Mouse (Mus musculus): ENCODE results near the gene Pdzd2. TPM values are rescaled to one million over a fixed set of nuclear protein-coding genes. Genes with fewer than 3 reads are reported as not detected.

The Pdzd2 gene
- polyA plus RNA-seq, 1 experiment, result 9.3 TPM

GRCm38 (mm10) chr15:12593094-12593493 lies 146.6 kb downstream of the Pdzd2 start:
- H3K36me3 ChIP-seq (ENCODE audit: control insufficient read depth, insufficient read depth, low read length), result no peaks in the 10 kb centered on the region
- TF ChIP-seq POLR2A (IDR thresholded peaks at IDR 0.05; ENCODE audit: control insufficient read depth, low read depth, low read length) (no peak), CTCF (IDR thresholded peaks at IDR 0.05; ENCODE audit: control insufficient read depth, insufficient read depth, insufficient replicate concordance, low read depth, low read length) (no peak)
- no peaks in the 10 kb centered on the region for H3K4me1 ChIP-seq (ENCODE audit: control insufficient read depth, insufficient read depth, low read length)
- no peak overlapping the region for H3K27ac ChIP-seq (ENCODE audit: control insufficient read depth, insufficient read depth, low read depth, low read length)
- no peak overlapping the region for H3K4me3 ChIP-seq (ENCODE audit: control insufficient read depth, low read depth, low read length)
- H3K27me3 ChIP-seq (ENCODE audit: control insufficient read depth, insufficient read depth, low read length), result no peaks in the 10 kb centered on the region

GRCm38 (mm10) chr15:12592628-12593027 lies 147.1 kb downstream of the Pdzd2 start:
- no peak overlapping the region for H3K27ac ChIP-seq (ENCODE audit: control insufficient read depth, insufficient read depth, low read depth, low read length)
- TF ChIP-seq CTCF (IDR thresholded peaks at IDR 0.05; ENCODE audit: control insufficient read depth, insufficient read depth, insufficient replicate concordance, low read depth, low read length), result no peak
- TF ChIP-seq POLR2A (IDR thresholded peaks at IDR 0.05; ENCODE audit: control insufficient read depth, low read depth, low read length), result no peak
- H3K27me3 ChIP-seq (ENCODE audit: control insufficient read depth, insufficient read depth, low read length), result no peaks in the 10 kb centered on the region
- no peaks in the 10 kb centered on the region for H3K4me1 ChIP-seq (ENCODE audit: control insufficient read depth, insufficient read depth, low read length)
- no peak overlapping the region for H3K4me3 ChIP-seq (ENCODE audit: control insufficient read depth, low read depth, low read length)
- H3K36me3 ChIP-seq (ENCODE audit: control insufficient read depth, insufficient read depth, low read length), result no peaks in the 10 kb centered on the region

- Histone ChIP-seq H3K36me3 (ENCODE audit: control insufficient read depth, insufficient read depth, low read length) (no peaks in the 10 kb centered on the region), H3K4me1 (ENCODE audit: control insufficient read depth, insufficient read depth, low read length) (no peaks in the 10 kb centered on the region), H3K27ac (ENCODE audit: control insufficient read depth, insufficient read depth, low read depth, low read length) (no peak overlapping the region), H3K4me3 (ENCODE audit: control insufficient read depth, low read depth, low read length) (no peak overlapping the region), H3K27me3 (ENCODE audit: control insufficient read depth, insufficient read depth, low read length) (no peaks in the 10 kb centered on the region)
- no peak for TF ChIP-seq CTCF (IDR thresholded peaks at IDR 0.05; ENCODE audit: control insufficient read depth, insufficient read depth, insufficient replicate concordance, low read depth, low read length)
- TF ChIP-seq POLR2A (IDR thresholded peaks at IDR 0.05; ENCODE audit: control insufficient read depth, low read depth, low read length), result no peak
These were observed 151.1 kb downstream of the Pdzd2 start for GRCm38 (mm10) chr15:12588661-12589060.

GRCm38 (mm10) chr15:12586852-12587424 lies 152.8 kb downstream of the Pdzd2 start:
- Histone ChIP-seq H3K4me1 (ENCODE audit: control insufficient read depth, insufficient read depth, low read length) (no peaks in the 10 kb centered on the region), H3K27ac (ENCODE audit: control insufficient read depth, insufficient read depth, low read depth, low read length) (no peak overlapping the region), H3K36me3 (ENCODE audit: control insufficient read depth, insufficient read depth, low read length) (no peaks in the 10 kb centered on the region), H3K4me3 (ENCODE audit: control insufficient read depth, low read depth, low read length) (no peak overlapping the region), H3K27me3 (ENCODE audit: control insufficient read depth, insufficient read depth, low read length) (no peaks in the 10 kb centered on the region)
- TF ChIP-seq CTCF (IDR thresholded peaks at IDR 0.05; ENCODE audit: control insufficient read depth, insufficient read depth, insufficient replicate concordance, low read depth, low read length) (no peak), POLR2A (IDR thresholded peaks at IDR 0.05; ENCODE audit: control insufficient read depth, low read depth, low read length) (no peak)

- no peaks in the 10 kb centered on the region for H3K27me3 ChIP-seq (ENCODE audit: control insufficient read depth, insufficient read depth, low read length)
These were observed 153.6 kb downstream of the Pdzd2 start for GRCm38 (mm10) chr15:12586154-12586553.

GRCm38 (mm10) chr15:12583051-12583450 lies 156.7 kb downstream of the Pdzd2 start:
- Histone ChIP-seq H3K4me1 (ENCODE audit: control insufficient read depth, insufficient read depth, low read length) (no peaks in the 10 kb centered on the region; the same call in 1 of the 2 replicates), H3K36me3 (ENCODE audit: control insufficient read depth, insufficient read depth, low read length) (no peaks in the 10 kb centered on the region), H3K27me3 (ENCODE audit: control insufficient read depth, insufficient read depth, low read length) (no peaks in the 10 kb centered on the region), H3K4me3 (ENCODE audit: control insufficient read depth, low read depth, low read length) (no peak overlapping the region), H3K27ac (ENCODE audit: control insufficient read depth, insufficient read depth, low read depth, low read length) (no peak overlapping the region)
- no peak for TF ChIP-seq CTCF (IDR thresholded peaks at IDR 0.05; ENCODE audit: control insufficient read depth, insufficient read depth, insufficient replicate concordance, low read depth, low read length)
- TF ChIP-seq POLR2A (IDR thresholded peaks at IDR 0.05; ENCODE audit: control insufficient read depth, low read depth, low read length), result no peak

More at GRCm38 (mm10) chr15:12586154-12586553, 153.6 kb downstream of the Pdzd2 start:
- no peak for TF ChIP-seq POLR2A (IDR thresholded peaks at IDR 0.05; ENCODE audit: control insufficient read depth, low read depth, low read length)
- peak; percentile 39; the same call in 1 of the 2 replicates for TF ChIP-seq CTCF (IDR thresholded peaks at IDR 0.05; ENCODE audit: control insufficient read depth, insufficient read depth, insufficient replicate concordance, low read depth, low read length)
- no peak overlapping the region for H3K4me3 ChIP-seq (ENCODE audit: control insufficient read depth, low read depth, low read length)
- H3K27ac ChIP-seq (ENCODE audit: control insufficient read depth, insufficient read depth, low read depth, low read length), result no peak overlapping the region
- no peaks in the 10 kb centered on the region for H3K4me1 ChIP-seq (ENCODE audit: control insufficient read depth, insufficient read depth, low read length)
- no peaks in the 10 kb centered on the region for H3K36me3 ChIP-seq (ENCODE audit: control insufficient read depth, insufficient read depth, low read length)

- Histone ChIP-seq H3K36me3 (ENCODE audit: control insufficient read depth, insufficient read depth, low read length) (no peaks in the 10 kb centered on the region), H3K4me1 (ENCODE audit: control insufficient read depth, insufficient read depth, low read length) (no peaks in the 10 kb centered on the region; the same call in 1 of the 2 replicates), H3K4me3 (ENCODE audit: control insufficient read depth, low read depth, low read length) (no peak overlapping the region), H3K27me3 (ENCODE audit: control insufficient read depth, insufficient read depth, low read length) (no peaks in the 10 kb centered on the region), H3K27ac (ENCODE audit: control insufficient read depth, insufficient read depth, low read depth, low read length) (no peak overlapping the region)
- TF ChIP-seq CTCF (IDR thresholded peaks at IDR 0.05; ENCODE audit: control insufficient read depth, insufficient read depth, insufficient replicate concordance, low read depth, low read length), result no peak
- no peak for TF ChIP-seq POLR2A (IDR thresholded peaks at IDR 0.05; ENCODE audit: control insufficient read depth, low read depth, low read length)
These were observed 157.3 kb downstream of the Pdzd2 start for GRCm38 (mm10) chr15:12582471-12582870.

Data from testis, adult 2 months (tissue).